Mouse (Mus musculus): ENCODE data around the gene Dcaf12l1. TPM values are rescaled to one million over a fixed set of nuclear protein-coding genes. Genes with fewer than 3 reads are reported as not detected.
A peak's percentile ranks its signal among the peaks of the same experiment; 100 is the strongest.
"Not testable (repeated sequence)": the region's sequence is repeated elsewhere in the genome, so short reads cannot be mapped to it uniquely, and the experiment has no call there.

The Dcaf12l1 gene
- polyA plus RNA-seq (2015; fragmentation: Nextera tagmentation; extraction: Ambion mirVana) = 6.4 and 7.5 TPM in 2 replicates

DNA sequence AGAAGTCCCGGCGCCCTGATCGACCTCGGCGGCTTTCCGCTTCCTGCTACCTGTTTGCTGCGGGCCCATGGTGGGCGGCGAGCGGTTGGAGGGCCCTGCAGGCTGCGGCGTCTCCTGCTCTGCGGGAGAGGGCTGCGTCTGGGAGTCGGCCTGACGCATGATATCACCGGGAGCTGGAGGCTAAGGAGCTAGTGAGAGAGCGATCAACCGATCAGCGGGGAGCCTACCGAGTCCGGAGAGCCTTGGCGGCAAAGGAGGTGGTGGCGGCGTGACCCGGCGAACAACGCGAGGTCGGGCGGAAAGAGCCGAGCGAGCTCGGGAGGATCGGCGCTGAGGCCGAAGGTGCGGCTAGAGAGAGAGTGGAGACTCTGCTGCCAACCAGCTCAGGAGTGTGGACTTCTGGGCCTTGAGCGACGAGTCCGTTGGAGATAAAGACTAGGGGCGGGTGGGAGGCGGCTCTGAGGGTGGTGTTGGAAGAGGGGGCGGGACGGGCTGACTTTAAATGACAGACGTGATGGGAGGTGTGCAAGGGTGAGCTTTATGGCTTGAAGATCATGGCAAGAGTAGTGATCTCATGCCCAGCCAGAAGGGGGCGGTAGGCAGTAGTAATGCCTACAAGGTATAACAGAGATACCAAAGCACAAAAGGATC lies at the start of gene Dcaf12l1:
Dcaf12l1 (minus strand) TSS at position 437 of the 651 bp plus-strand sequence.
- H3K4me1 ChIP-seq = no peaks in the 10 kb centered on the region
- no peaks in the 10 kb centered on the region for H3K36me3 ChIP-seq (ENCODE audit: poor library complexity, severe bottlenecking)
- H3K9me3 ChIP-seq (replicated peaks) = no peaks in the 10 kb centered on the region
- peak within 1 kb of the TSS; percentile 48 for H3K4me3 ChIP-seq
- peak; percentile 92 for ATAC-seq
- H3K27me3 ChIP-seq = no peaks in the 10 kb centered on the region
- peak within 1 kb of the TSS; percentile 64 for H3K9ac ChIP-seq
- no peak within 1 kb of the TSS for H3K27ac ChIP-seq
- 19% methylated on average over 46 of the region's 47 CpGs for WGBS
- peak within 1 kb of the TSS; percentile 66 for H3K4me2 ChIP-seq

DNA sequence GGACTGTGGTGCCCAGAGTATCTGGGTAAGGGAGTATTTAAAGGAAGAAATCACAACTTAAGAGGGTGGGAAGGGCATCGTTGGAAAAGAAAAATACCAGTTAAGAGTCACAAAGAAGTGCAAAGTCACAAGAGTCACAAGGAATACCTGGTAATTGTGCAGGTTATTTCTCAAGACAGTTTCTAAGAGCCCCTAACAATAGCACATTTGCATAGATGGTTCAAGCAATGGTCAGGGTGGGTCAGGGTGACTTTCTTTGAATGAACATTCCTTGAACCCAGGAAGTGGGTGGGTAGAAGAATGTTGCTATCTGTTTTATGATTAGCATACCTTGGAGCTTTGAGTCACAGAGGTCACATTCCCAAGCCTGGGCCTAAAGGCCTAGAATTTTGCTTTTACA lies 19.4 kb upstream of the Dcaf12l1 start:
- H3K4me2 ChIP-seq; H3K9me3 ChIP-seq (replicated peaks); H3K9ac ChIP-seq; ATAC-seq; H3K36me3 ChIP-seq (ENCODE audit: poor library complexity, severe bottlenecking); H3K4me1 ChIP-seq; H3K4me3 ChIP-seq; H3K27me3 ChIP-seq; H3K27ac ChIP-seq: not testable (repeated sequence)
- 78% methylated on average over 1 of the region's 1 CpGs for WGBS

- Histone ChIP-seq H3K36me3 (ENCODE audit: poor library complexity, severe bottlenecking) (no peaks in the 10 kb centered on the region), H3K4me3 (peak overlapping the region; percentile 48), H3K9ac (peak overlapping the region; percentile 64), H3K4me2 (peak overlapping the region; percentile 66), H3K4me1 (no peaks in the 10 kb centered on the region), H3K27ac (no peak overlapping the region), H3K9me3 (replicated peaks) (no peaks in the 10 kb centered on the region), H3K27me3 (no peaks in the 10 kb centered on the region)
- WGBS = 32% methylated on average over 32 of the region's 36 CpGs
- peak; percentile 45 for ATAC-seq
Measured at GRCm38 (mm10) chrX:44789036-44789760, 799 bp downstream of the Dcaf12l1 start.

All from forebrain, embryonic 13.5 days (tissue).